Mouse (Mus musculus): Measurements from ENCODE around the gene Psma6.

DNA sequence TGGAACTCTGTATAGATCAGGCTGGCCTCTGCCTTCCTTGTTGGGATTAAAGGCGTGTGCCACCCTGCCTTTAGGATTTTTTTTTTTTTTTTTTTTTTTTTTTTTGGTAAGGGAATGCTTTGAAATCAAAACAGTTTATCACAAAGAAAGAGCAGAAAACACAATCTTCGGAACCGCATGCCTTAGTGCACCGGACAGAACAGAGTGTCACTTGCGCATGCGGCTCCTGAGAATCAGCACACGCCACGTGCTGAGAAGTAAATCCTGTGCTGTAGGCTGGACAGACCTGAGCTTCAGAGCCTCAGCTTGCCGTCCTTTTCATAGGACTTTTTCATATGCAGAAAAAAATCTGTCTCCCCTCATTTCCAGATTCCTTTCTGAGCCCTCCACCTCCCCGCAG, 54.0 kb downstream of the Psma6 start:
- TF ChIP-seq CTCF (IDR thresholded peaks at IDR 0.05), result no peak
- no peak for TF ChIP-seq EP300 (IDR thresholded peaks at IDR 0.05; ENCODE audit: insufficient read depth, low read depth, low read length)
